Mouse (Mus musculus) spleen, postnatal 36 days (tissue): ENCODE measurements around the gene Iqcn.

Experiments used
- DNase-seq, 2 experiments: peaks; one replicate each; pipeline ENCODE4 v3.0.0; 2022; ENCODE audit warnings: low spot score in 2 of 2, mixed read lengths in 1 of 2

Iqcn gene

GRCm38 (mm10) chr8:70699834-70700554 lies 3.3 kb upstream of the Iqcn start:
- peak; percentile 81 to 82 for DNase-seq

GRCm38 (mm10) chr8:70700555-70700922 lies 2.7 kb upstream of the Iqcn start:
- peak; percentile 93 for DNase-seq

- DNase-seq: no peak
Observed at GRCm38 (mm10) chr8:70701048-70701981, 1.9 kb upstream of the Iqcn start.

GRCm38 (mm10) chr8:70701982-70702841 lies 1.0 kb upstream of the Iqcn start:
- DNase-seq: no peak

- no peak for DNase-seq
Observed at GRCm38 (mm10) chr8:70702842-70703182, 445 bp upstream of the Iqcn start.

GRCm38 (mm10) chr8:70708281-70708680 lies 5.0 kb downstream of the Iqcn start:
- no peak for DNase-seq

- no peak for DNase-seq
Observed at GRCm38 (mm10) chr8:70709794-70710193, 6.5 kb downstream of the Iqcn start.

GRCm38 (mm10) chr8:70710296-70710695 lies 7.0 kb downstream of the Iqcn start:
- DNase-seq: no peak

GRCm38 (mm10) chr8:70711041-70711440 lies 7.8 kb downstream of the Iqcn start:
- DNase-seq: no peak

GRCm38 (mm10) chr8:70713991-70714390 lies 10.7 kb downstream of the Iqcn start:
- DNase-seq: no peak

GRCm38 (mm10) chr8:70715086-70715485 lies 11.8 kb downstream of the Iqcn start:
- no peak for DNase-seq

GRCm38 (mm10) chr8:70716521-70717400 lies 13.5 kb downstream of the Iqcn start:
- DNase-seq: no peak

- peak; percentile 71 to 75 for DNase-seq
Observed at GRCm38 (mm10) chr8:70718297-70718696, 15.0 kb downstream of the Iqcn start, which contains the start of gene Gm3336. Gm3336 (plus strand) TSS chr8:70718543.

GRCm38 (mm10) chr8:70719796-70720270 lies 16.6 kb downstream of the Iqcn start:
- DNase-seq: no peak

- DNase-seq: peak; percentile 65 to 68
Observed at GRCm38 (mm10) chr8:70720739-70721138, 17.5 kb downstream of the Iqcn start.

GRCm38 (mm10) chr8:70721601-70722000 lies 18.3 kb downstream of the Iqcn start:
- DNase-seq: no peak

- no peak for DNase-seq
Observed at GRCm38 (mm10) chr8:70723486-70724210, 20.4 kb downstream of the Iqcn start, which contains the start of gene Pde4c. Pde4c (plus strand) TSS chr8:70723720.

- no peak for DNase-seq
Observed at GRCm38 (mm10) chr8:70724216-70724615, 21.0 kb downstream of the Iqcn start.

GRCm38 (mm10) chr8:70725792-70726447 lies 22.7 kb downstream of the Iqcn start:
- DNase-seq: no peak
